Mouse (Mus musculus): Measurements from ENCODE around the gene Gm20388. TPM values are rescaled to one million over a fixed set of nuclear protein-coding genes. Genes with fewer than 3 reads are reported as not detected.
A peak's percentile ranks its signal among the peaks of the same experiment; 100 is the strongest.

Gene Gm20388
- polyA plus RNA-seq, 1 experiment, result 49.7 TPM

- Histone ChIP-seq H3K4me1 (ENCODE audit: control insufficient read depth, insufficient read depth, low read length) (no peaks in the 10 kb centered on the region), H3K27me3 (replicated peaks; ENCODE audit: control insufficient read depth, insufficient read depth, low read length) (no peaks in the 10 kb centered on the region), H3K36me3 (ENCODE audit: control insufficient read depth, insufficient read depth, low read length) (no peaks in the 10 kb centered on the region), H3K4me3 (ENCODE audit: insufficient read depth, low read depth, low read length) (no peak overlapping the region), H3K27ac (ENCODE audit: insufficient read depth, low read depth, low read length) (peak overlapping the region; percentile 14; the same call in 1 of the 2 replicates)
- 19% methylated on average over 7 of the region's 7 CpGs for WGBS
- peak; percentile 79 for DNase-seq
- TF ChIP-seq CTCF (conservative IDR thresholded peaks at IDR 0.05; ENCODE audit: insufficient read depth, insufficient read length, low read depth, low read length), result no peak
- no peak for TF ChIP-seq POLR2A (IDR thresholded peaks at IDR 0.05; ENCODE audit: low read depth, low read length)
Observed at GRCm38 (mm10) chr8:121897871-121898381, 1987.3 kb downstream of the Gm20388 start.

- Histone ChIP-seq H3K36me3 (ENCODE audit: control insufficient read depth, insufficient read depth, low read length) (no peaks in the 10 kb centered on the region), H3K4me1 (ENCODE audit: control insufficient read depth, insufficient read depth, low read length) (no peaks in the 10 kb centered on the region), H3K4me3 (ENCODE audit: insufficient read depth, low read depth, low read length) (no peak overlapping the region), H3K27ac (ENCODE audit: insufficient read depth, low read depth, low read length) (no peak overlapping the region), H3K27me3 (replicated peaks; ENCODE audit: control insufficient read depth, insufficient read depth, low read length) (no peaks in the 10 kb centered on the region)
- TF ChIP-seq POLR2A (IDR thresholded peaks at IDR 0.05; ENCODE audit: low read depth, low read length), result no peak
- TF ChIP-seq CTCF (conservative IDR thresholded peaks at IDR 0.05; ENCODE audit: insufficient read depth, insufficient read length, low read depth, low read length), result no peak
- WGBS, result 21% methylated on average over 4 of the region's 4 CpGs
- DNase-seq, result peak; percentile 69
Observed at GRCm38 (mm10) chr8:121898401-121898931, 1987.8 kb downstream of the Gm20388 start.

- Histone ChIP-seq H3K27ac (ENCODE audit: insufficient read depth, low read depth, low read length) (no peak overlapping the region), H3K4me1 (ENCODE audit: control insufficient read depth, insufficient read depth, low read length) (no peaks in the 10 kb centered on the region), H3K36me3 (ENCODE audit: control insufficient read depth, insufficient read depth, low read length) (no peaks in the 10 kb centered on the region), H3K27me3 (replicated peaks; ENCODE audit: control insufficient read depth, insufficient read depth, low read length) (no peaks in the 10 kb centered on the region), H3K4me3 (ENCODE audit: insufficient read depth, low read depth, low read length) (no peak overlapping the region)
- no peak for TF ChIP-seq CTCF (conservative IDR thresholded peaks at IDR 0.05; ENCODE audit: insufficient read depth, insufficient read length, low read depth, low read length)
- TF ChIP-seq POLR2A (IDR thresholded peaks at IDR 0.05; ENCODE audit: low read depth, low read length), result no peak
- DNase-seq, result no peak
- 89% methylated on average over 18 of the region's 18 CpGs for WGBS
Observed at GRCm38 (mm10) chr8:121899180-121900044, 1988.8 kb downstream of the Gm20388 start.

- 52% methylated on average over 8 of the region's 8 CpGs for WGBS
- peak; percentile 30 for DNase-seq
- no peak overlapping the region for H3K4me3 ChIP-seq (ENCODE audit: insufficient read depth, low read depth, low read length)
- H3K27ac ChIP-seq (ENCODE audit: insufficient read depth, low read depth, low read length), result no peak overlapping the region
- H3K36me3 ChIP-seq (ENCODE audit: control insufficient read depth, insufficient read depth, low read length), result no peaks in the 10 kb centered on the region
- H3K4me1 ChIP-seq (ENCODE audit: control insufficient read depth, insufficient read depth, low read length), result no peaks in the 10 kb centered on the region
- TF ChIP-seq POLR2A (IDR thresholded peaks at IDR 0.05; ENCODE audit: low read depth, low read length) (no peak), CTCF (conservative IDR thresholded peaks at IDR 0.05; ENCODE audit: insufficient read depth, insufficient read length, low read depth, low read length) (no peak)
- H3K27me3 ChIP-seq (replicated peaks; ENCODE audit: control insufficient read depth, insufficient read depth, low read length), result no peaks in the 10 kb centered on the region
Observed at GRCm38 (mm10) chr8:121901498-121902236, 1991.0 kb downstream of the Gm20388 start.

- H3K4me1 ChIP-seq (ENCODE audit: control insufficient read depth, insufficient read depth, low read length), result no peaks in the 10 kb centered on the region
- H3K36me3 ChIP-seq (ENCODE audit: control insufficient read depth, insufficient read depth, low read length), result no peaks in the 10 kb centered on the region
Observed at GRCm38 (mm10) chr8:121903977-121904376, 1993.3 kb downstream of the Gm20388 start.

GRCm38 (mm10) chr8:121904999-121905398 lies 1994.4 kb downstream of the Gm20388 start:
- Histone ChIP-seq H3K4me1 (ENCODE audit: control insufficient read depth, insufficient read depth, low read length) (no peaks in the 10 kb centered on the region), H3K27me3 (replicated peaks; ENCODE audit: control insufficient read depth, insufficient read depth, low read length) (no peaks in the 10 kb centered on the region), H3K27ac (ENCODE audit: insufficient read depth, low read depth, low read length) (no peak overlapping the region), H3K4me3 (ENCODE audit: insufficient read depth, low read depth, low read length) (no peak overlapping the region), H3K36me3 (ENCODE audit: control insufficient read depth, insufficient read depth, low read length) (no peaks in the 10 kb centered on the region)
- 83% methylated on average over 9 of the region's 9 CpGs for WGBS
- no peak for DNase-seq
- TF ChIP-seq POLR2A (IDR thresholded peaks at IDR 0.05; ENCODE audit: low read depth, low read length) (no peak), CTCF (conservative IDR thresholded peaks at IDR 0.05; ENCODE audit: insufficient read depth, insufficient read length, low read depth, low read length) (no peak)

More at GRCm38 (mm10) chr8:121903977-121904376, 1993.3 kb downstream of the Gm20388 start:
- Histone ChIP-seq H3K27me3 (replicated peaks; ENCODE audit: control insufficient read depth, insufficient read depth, low read length) (no peaks in the 10 kb centered on the region), H3K4me3 (ENCODE audit: insufficient read depth, low read depth, low read length) (no peak overlapping the region), H3K27ac (ENCODE audit: insufficient read depth, low read depth, low read length) (no peak overlapping the region)
- no peak for DNase-seq
- WGBS, result 79% methylated on average over 6 of the region's 6 CpGs
- TF ChIP-seq POLR2A (IDR thresholded peaks at IDR 0.05; ENCODE audit: low read depth, low read length) (no peak), CTCF (conservative IDR thresholded peaks at IDR 0.05; ENCODE audit: insufficient read depth, insufficient read length, low read depth, low read length) (no peak)

Measured in kidney, adult 2 months (tissue).